Mouse (Mus musculus): ENCODE measurements around the gene Tex28. TPM values are rescaled to one million over a fixed set of nuclear protein-coding genes. Genes with fewer than 3 reads are reported as not detected.
"Not testable (repeated sequence)": the region's sequence is repeated elsewhere in the genome, so short reads cannot be mapped to it uniquely, and the experiment has no call there.

Gene Tex28
- total RNA-seq (2014; rRNA removed): not detected in 2 replicates
- polyA plus RNA-seq (2015; fragmentation: Nextera tagmentation; extraction: Ambion mirVana): not detected in 2 replicates

DNA sequence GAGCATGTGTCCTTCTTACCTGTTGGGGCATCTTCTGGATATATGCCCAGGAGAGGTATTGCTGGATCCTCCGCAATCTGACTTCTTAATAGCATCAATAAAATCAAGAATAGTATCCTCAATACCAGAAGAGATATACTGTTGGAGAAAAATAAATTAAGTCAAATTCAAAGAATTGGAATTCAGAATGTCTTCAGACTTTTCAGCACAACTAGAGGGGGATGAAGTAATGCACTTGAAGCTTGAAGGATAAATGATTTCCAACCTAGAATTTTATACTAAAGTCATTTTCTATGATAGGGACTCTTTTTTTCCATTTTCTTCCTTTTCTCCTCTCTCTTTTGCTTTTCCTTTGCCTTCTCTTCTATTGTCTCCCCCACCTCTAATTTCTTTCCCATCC is at the start of gene Tex28:
Tex28 (minus strand) TSS at position 101 of the 400 bp plus-strand sequence.
- TF ChIP-seq CTCF (IDR thresholded peaks at IDR 0.05): no peak
- H3K4me1 ChIP-seq (ENCODE audit: insufficient read depth, low read length): no peaks in the 10 kb centered on the region
- no peak within 1 kb of the TSS for H3K27ac ChIP-seq (ENCODE audit: low read depth, low read length)
- H3K9me3 ChIP-seq (ENCODE audit: low read length): no peaks in the 10 kb centered on the region
- DNase-seq (ENCODE audit: low spot score): no peak
- H3K9ac ChIP-seq (replicated peaks; ENCODE audit: low read length, poor library complexity, severe bottlenecking): no peak within 1 kb of the TSS
- H3K36me3 ChIP-seq (ENCODE audit: insufficient read depth, low read length): no peaks in the 10 kb centered on the region
- no peaks in the 10 kb centered on the region for H3K27me3 ChIP-seq (ENCODE audit: insufficient read depth, low read length)
- H3K4me2 ChIP-seq (ENCODE audit: low read depth, low read length, poor library complexity, severe bottlenecking): no peak within 1 kb of the TSS
- no peak within 1 kb of the TSS for H3K4me3 ChIP-seq (ENCODE audit: low read depth, low read length)
- whole genome bisulfite sequencing: 89% methylated on average over 1 of the region's 1 CpGs
- no peak for ATAC-seq (ENCODE audit: low FRiP score)

DNA sequence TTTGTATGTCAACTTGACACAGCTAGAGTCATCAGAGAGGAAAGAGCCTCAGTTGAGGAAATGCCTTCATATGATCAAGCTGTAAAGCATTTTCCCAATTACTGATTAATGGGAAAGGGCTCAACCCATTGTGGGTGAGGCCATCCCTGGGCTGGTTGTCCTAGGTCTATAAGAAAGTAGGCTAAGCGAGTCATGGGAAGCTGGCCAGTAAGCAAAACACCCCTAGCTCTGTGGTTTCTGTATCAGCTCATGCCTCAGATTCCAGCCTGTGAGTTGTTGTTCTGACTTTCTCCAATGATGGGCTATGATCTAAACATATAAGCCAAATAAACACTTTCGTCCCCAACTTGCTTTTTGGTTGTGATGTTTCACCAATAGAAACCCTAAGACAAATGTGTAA is 35.9 kb upstream of the Tex28 start:
- DNase-seq (ENCODE audit: low spot score) (no peak), ATAC-seq (ENCODE audit: low FRiP score) (no peak)
- Histone ChIP-seq H3K9me3 (ENCODE audit: low read length) (no peaks in the 10 kb centered on the region), H3K27me3 (ENCODE audit: insufficient read depth, low read length) (no peaks in the 10 kb centered on the region), H3K4me3 (ENCODE audit: low read depth, low read length) (no peak overlapping the region), H3K27ac (ENCODE audit: low read depth, low read length) (no peak overlapping the region), H3K36me3 (ENCODE audit: insufficient read depth, low read length) (no peaks in the 10 kb centered on the region), H3K4me2 (ENCODE audit: low read depth, low read length, poor library complexity, severe bottlenecking) (no peak overlapping the region), H3K4me1 (ENCODE audit: insufficient read depth, low read length) (no peaks in the 10 kb centered on the region), H3K9ac (replicated peaks; ENCODE audit: low read length, poor library complexity, severe bottlenecking) (no peak overlapping the region)
- no peak for TF ChIP-seq CTCF (IDR thresholded peaks at IDR 0.05)
- WGBS: 89% methylated on average over 2 of the region's 2 CpGs

DNA sequence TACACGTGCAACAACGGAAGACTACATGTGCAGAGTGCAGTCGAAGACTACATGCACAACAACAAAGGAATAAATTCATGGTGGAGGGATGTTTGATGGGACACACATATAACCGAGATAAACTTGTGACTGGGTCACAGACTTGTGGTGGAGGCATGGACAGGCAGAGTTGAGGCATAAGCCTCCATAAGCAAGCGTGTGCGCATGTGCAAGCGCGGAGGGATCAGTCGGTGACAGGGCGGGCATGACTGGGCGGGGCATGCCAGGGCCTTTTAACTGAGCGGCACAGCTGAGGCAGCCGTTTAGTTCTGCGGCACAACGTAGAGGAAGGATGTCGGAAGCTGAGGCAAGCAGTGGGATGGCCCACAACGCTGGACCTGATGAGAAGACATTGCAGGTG is 9.3 kb upstream of the Tex28 start, which contains the start of gene Tktl1:
Tktl1 (plus strand) TSS at position 301 of the 400 bp plus-strand sequence.
- Histone ChIP-seq H3K4me1 (ENCODE audit: insufficient read depth, low read length) (no peaks in the 10 kb centered on the region), H3K27ac (ENCODE audit: low read depth, low read length) (no peak within 1 kb of the TSS), H3K4me3 (ENCODE audit: low read depth, low read length) (no peak within 1 kb of the TSS), H3K4me2 (ENCODE audit: low read depth, low read length, poor library complexity, severe bottlenecking) (no peak within 1 kb of the TSS), H3K9me3 (ENCODE audit: low read length) (no peaks in the 10 kb centered on the region), H3K9ac (replicated peaks; ENCODE audit: low read length, poor library complexity, severe bottlenecking) (no peak within 1 kb of the TSS), H3K27me3 (ENCODE audit: insufficient read depth, low read length) (no peaks in the 10 kb centered on the region), H3K36me3 (ENCODE audit: insufficient read depth, low read length) (no peaks in the 10 kb centered on the region)
- ATAC-seq (ENCODE audit: low FRiP score) (no peak), DNase-seq (ENCODE audit: low spot score) (no peak)
- no peak for TF ChIP-seq CTCF (IDR thresholded peaks at IDR 0.05)
- WGBS: 87% methylated on average over 17 of the region's 17 CpGs

DNA sequence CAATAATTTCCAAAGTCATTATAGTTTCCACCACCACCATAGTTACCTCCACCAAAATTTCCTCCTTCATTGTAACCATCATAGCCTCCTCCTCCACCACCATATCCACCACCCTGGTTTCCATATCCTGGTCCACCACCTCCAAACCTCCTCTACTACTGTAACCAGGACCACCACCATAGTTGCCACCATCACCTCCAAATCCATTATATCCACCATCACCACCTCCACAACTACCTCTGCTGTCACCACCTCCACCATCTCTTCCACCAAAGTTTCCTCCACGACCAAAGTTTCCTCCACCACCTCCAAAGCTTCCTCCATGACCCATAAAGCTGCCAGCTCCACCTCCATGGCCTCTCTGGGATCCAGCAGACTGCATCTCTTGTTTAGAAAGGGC is 32.4 kb downstream of the Tex28 start, which contains the start of gene Mecp2:
Mecp2 (minus strand) TSS at position 101 of the 400 bp plus-strand sequence.
- not testable (repeated sequence) for H3K4me2 ChIP-seq (ENCODE audit: low read depth, low read length, poor library complexity, severe bottlenecking); H3K4me3 ChIP-seq (ENCODE audit: low read depth, low read length); H3K9ac ChIP-seq (replicated peaks; ENCODE audit: low read length, poor library complexity, severe bottlenecking); ATAC-seq (ENCODE audit: low FRiP score); H3K9me3 ChIP-seq (ENCODE audit: low read length); DNase-seq (ENCODE audit: low spot score); H3K27ac ChIP-seq (ENCODE audit: low read depth, low read length); H3K27me3 ChIP-seq (ENCODE audit: insufficient read depth, low read length); H3K36me3 ChIP-seq (ENCODE audit: insufficient read depth, low read length); H3K4me1 ChIP-seq (ENCODE audit: insufficient read depth, low read length)
- WGBS: 21% methylated on average over 1 of the region's 1 CpGs

DNA sequence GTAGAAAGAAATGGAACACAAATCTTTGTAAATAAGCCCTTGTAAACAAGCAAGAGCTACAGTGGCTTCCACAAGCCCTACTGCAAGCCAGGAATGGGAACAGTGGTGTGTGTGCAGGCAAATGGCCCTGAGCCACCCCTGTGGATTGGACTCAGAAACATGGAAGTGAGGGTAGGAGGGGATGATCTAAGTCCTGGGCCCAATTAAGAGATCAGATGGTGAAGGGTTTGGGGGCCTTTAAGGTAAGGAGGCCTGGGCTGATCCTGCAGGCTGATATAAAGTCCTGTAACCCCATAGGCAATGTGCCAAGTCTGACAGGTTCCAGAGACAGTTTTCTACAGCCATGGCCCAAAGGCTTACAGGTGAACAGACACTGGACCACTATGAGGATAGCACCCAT is 40.5 kb downstream of the Tex28 start, which contains the start of gene Opn1mw:
Opn1mw (plus strand) TSS at position 301 of the 400 bp plus-strand sequence.
- Histone ChIP-seq H3K27me3 (ENCODE audit: insufficient read depth, low read length) (no peaks in the 10 kb centered on the region), H3K4me1 (ENCODE audit: insufficient read depth, low read length) (no peaks in the 10 kb centered on the region), H3K4me2 (ENCODE audit: low read depth, low read length, poor library complexity, severe bottlenecking) (no peak within 1 kb of the TSS), H3K36me3 (ENCODE audit: insufficient read depth, low read length) (no peaks in the 10 kb centered on the region), H3K27ac (ENCODE audit: low read depth, low read length) (no peak within 1 kb of the TSS), H3K9ac (replicated peaks; ENCODE audit: low read length, poor library complexity, severe bottlenecking) (no peak within 1 kb of the TSS), H3K9me3 (ENCODE audit: low read length) (no peaks in the 10 kb centered on the region), H3K4me3 (ENCODE audit: low read depth, low read length) (no peak within 1 kb of the TSS)
- TF ChIP-seq CTCF (IDR thresholded peaks at IDR 0.05): no peak
- no peak for DNase-seq (ENCODE audit: low spot score)
- no peak for ATAC-seq (ENCODE audit: low FRiP score)

DNA sequence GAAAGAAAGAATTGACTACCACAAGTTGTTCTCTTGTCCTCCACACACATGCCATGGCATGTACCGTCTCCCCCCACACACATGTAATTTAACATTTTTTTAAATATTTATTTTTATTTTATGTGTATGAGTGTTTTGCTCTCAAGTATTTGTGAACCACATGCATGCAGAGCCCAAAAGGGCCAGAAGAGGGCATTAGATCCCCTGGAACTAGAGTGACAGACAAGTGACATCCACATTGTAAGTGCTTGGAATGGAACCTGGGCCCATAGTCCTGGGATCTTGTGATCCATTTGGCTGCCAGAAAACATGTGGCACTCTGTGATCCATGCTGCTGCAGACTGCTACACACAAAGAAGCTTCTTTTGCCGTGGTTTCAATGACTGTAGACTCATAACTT is 42.7 kb downstream of the Tex28 start:
- H3K9ac ChIP-seq (replicated peaks; ENCODE audit: low read length, poor library complexity, severe bottlenecking): no peak overlapping the region

More for the DNA sequence above, 42.7 kb downstream of the Tex28 start:
- TF ChIP-seq CTCF (IDR thresholded peaks at IDR 0.05): 0 out of 2 replicates have a peak, but pooled peaks have one; percentile 5
- no peaks in the 10 kb centered on the region for H3K4me1 ChIP-seq (ENCODE audit: insufficient read depth, low read length)
- DNase-seq (ENCODE audit: low spot score) (no peak), ATAC-seq (ENCODE audit: low FRiP score) (no peak)
- H3K4me2 ChIP-seq (ENCODE audit: low read depth, low read length, poor library complexity, severe bottlenecking): no peak overlapping the region
- no peaks in the 10 kb centered on the region for H3K27me3 ChIP-seq (ENCODE audit: insufficient read depth, low read length)
- H3K9me3 ChIP-seq (ENCODE audit: low read length): no peaks in the 10 kb centered on the region
- 54% methylated on average over 2 of the region's 2 CpGs for WGBS
- H3K4me3 ChIP-seq (ENCODE audit: low read depth, low read length): no peak overlapping the region
- H3K36me3 ChIP-seq (ENCODE audit: insufficient read depth, low read length): no peaks in the 10 kb centered on the region
- no peak overlapping the region for H3K27ac ChIP-seq (ENCODE audit: low read depth, low read length)
